Mouse (Mus musculus) right cerebral cortex, postnatal 25 days (tissue): ENCODE results near the gene Auh.

Source experiments
- DNase-seq: peaks from one replicate; pipeline ENCODE4 v3.0.0; 2022

Gene Auh

GRCm38 (mm10) chr13:52792242-52792844, 137.1 kb downstream of the Auh start:
- DNase-seq, result no peak

DNA sequence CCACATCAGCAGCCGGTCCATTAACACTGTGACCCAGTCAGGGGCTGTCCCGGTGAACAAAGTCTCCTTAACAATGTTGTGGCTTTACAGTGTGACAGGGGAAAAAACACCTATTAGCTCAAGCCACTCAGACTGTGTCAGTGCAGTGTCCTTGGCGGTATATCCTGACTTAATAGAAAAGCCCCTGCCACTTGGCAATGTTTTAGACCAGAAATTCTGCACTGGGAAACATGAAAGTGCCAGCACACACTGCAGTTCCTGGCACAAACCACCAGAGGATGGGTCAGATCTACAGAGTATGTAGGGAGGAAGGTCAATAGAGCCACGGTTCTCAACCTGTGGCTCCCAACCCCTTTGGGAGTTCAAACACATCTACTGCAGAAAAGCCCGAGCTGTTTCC, 138.6 kb downstream of the Auh start:
- no peak for DNase-seq
